Mouse (Mus musculus) heart, postnatal 25 days (tissue): ENCODE data around the gene Cpt1a. TPM values are rescaled to one million over a fixed set of nuclear protein-coding genes. Genes with fewer than 3 reads are reported as not detected.

Source experiments
- DNase-seq: peaks from one replicate; pipeline ENCODE4 v3.0.0; 2022; ENCODE audit warnings: low spot score
- intact Hi-C: fragments of 180-260 bp; cut with DNase I; formaldehyde crosslinking; loops from one replicate; pipeline ENCODE4 v1.15.1; 2025
- microRNA-seq: library from miRNA; unstranded; fragments of <30 nt; microRNA quantifications from one replicate; pipeline ENCODE4 v1.2.0, GENCODE M21; 2022
- total RNA-seq, 2 experiments: library from RNA; stranded (reverse); gene quantifications; 2 replicates each; pipeline ENCODE4 v1.2.3; 2021

Cpt1a gene
- total RNA-seq, 2 experiments from 2014 or later, result 60.2 to 60.5 TPM

DNA sequence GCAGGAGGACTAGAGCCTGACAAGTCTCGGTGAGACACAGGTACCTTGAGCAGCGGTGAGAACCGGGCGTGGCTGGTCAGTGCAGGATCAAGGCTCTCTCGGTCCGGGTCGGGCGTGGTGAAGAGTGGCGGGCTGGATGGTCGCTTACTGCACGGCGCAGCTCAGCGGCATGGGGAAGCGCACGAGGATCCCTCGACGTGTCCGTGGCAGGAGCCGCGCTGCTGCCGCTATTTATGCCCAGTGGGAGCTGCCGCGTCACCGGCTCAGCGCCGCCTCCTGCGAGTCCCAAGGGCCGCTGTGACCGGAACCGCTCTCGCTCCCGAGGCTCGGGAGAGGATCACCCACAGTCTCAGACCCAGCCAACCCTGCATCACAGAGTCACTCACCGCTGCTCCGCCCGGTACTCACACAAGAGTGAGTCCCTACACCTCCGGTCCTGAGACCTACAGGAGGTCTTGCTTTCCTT is 92.2 kb downstream of the Cpt1a start, which contains the start of gene Gal:
Gene Gal (minus strand): TSS at position 277 of the 466 bp plus-strand sequence.
- DNase-seq, result no peak
- intact Hi-C loops, result no loop called here

DNA sequence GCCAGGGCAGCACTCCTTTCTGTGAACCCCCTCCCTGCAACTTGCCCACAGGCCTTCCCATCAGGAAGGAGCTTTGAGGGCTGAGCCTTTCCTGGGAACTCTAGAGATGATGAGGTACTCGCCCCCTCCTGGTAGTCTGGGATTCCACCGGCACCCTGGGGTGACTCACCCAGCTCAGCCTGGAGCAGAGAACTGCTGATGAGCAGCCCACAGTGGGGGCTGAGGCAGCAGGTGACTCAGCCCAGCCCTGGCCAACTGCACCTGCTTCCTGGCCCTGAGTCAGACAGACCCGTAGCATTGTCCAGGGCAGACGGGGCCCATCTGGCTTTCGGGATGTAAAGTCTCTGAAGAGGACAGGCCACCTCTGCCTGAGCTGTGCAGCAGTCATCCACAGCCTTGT is 97.1 kb downstream of the Cpt1a start:
- intact Hi-C loops, result no loop called here
- DNase-seq, result no peak

DNA sequence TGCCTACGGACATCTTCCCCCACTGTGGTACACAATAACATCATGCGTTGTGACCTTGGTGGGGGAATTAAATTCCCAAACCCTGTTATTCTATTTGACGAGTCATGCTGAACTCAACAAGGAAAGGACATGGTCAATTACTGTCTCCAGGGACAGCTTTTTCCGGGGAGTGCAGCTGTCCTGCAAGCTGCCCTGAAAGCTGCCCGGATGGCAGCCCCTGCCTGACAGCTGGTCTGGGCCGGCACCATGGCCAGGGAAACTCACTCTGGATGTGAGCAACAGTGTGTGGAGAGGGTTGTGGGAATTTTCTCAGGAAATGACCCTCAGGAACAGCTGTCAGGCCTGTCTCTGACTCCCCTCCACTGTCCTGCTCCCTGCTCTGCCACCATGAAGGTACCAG is 100.4 kb downstream of the Cpt1a start:
- intact Hi-C loops, result no loop called here
- no peak for DNase-seq

DNA sequence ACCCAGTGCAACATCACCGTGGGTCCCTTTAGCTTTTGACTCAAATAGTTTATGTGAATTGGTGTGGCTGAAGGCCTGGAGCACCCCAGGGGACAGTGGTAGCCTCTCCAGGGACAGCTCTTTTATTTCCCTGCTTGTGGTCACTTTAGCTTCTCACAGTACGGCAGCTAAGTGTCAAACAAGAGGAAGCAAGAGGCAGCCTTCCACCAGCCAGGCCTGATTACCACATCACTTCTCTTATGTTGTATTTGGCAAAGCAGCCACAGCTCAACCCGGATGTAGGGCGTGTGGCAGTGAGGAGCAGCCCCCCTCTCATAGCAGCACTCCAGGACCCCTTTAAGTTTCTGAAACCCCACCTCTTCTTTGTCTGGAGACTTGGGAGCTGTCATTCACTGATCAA is 100.8 kb downstream of the Cpt1a start:
- no peak for DNase-seq
- intact Hi-C loops, result no loop called here

DNA sequence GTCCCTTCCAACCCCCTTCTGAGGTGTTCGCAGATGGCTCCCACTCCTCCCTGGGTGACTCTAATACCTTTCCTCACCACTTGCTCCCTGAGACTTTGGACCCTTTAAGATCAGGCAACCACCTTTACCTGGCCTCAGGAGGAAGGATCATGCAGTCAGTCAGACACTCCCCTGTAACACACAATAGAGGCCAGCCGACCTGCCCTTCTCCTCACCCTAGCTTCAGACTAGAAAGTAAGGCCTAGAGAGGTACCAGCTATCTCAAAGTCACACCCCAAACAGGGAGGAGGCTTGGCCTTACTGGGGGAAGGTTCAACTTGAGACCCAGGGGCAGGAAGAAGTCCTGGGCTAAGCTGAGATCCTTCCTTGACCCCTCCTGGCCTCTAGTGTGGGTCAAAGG is 102.1 kb downstream of the Cpt1a start:
- DNase-seq, result no peak
- intact Hi-C loops, result no loop called here

DNA sequence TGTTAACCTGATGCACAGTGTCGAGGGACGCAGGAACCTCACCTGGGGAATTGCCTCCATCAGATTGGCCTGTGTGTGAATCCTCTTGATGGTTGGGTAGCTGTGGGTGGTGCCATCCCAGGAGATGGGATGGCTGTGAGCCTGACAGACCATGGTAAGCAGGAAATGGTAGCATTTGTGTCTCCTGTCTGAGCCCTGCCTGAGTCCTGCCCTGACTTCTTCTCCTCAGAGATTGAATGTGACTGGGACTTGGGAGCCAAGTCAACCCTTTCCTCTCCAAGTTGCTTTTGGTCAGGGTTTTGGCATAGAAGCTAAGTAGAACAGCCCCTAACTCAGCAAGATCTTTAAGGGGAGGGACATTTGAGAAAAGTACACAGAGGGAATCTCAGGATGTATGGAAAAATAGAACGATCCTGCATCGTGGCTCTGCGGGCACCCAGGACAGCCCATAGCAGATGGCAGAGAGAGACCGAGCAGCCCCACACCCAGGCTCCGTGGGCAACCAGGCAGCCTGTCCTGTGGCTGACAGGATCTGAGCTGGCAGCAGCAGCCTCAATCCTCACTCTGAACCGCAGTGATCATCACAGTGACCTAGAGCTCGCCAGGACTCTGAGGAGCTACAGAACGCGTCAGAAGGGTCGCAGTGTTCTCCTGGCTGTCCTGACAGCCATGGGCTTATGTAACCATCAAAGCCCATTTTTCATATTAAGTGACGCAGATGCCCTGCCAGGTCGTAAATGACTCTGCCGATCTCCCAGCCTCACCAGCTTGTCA is 106.1 kb downstream of the Cpt1a start:
- no peak for DNase-seq
- intact Hi-C loops, result no loop called here

DNA sequence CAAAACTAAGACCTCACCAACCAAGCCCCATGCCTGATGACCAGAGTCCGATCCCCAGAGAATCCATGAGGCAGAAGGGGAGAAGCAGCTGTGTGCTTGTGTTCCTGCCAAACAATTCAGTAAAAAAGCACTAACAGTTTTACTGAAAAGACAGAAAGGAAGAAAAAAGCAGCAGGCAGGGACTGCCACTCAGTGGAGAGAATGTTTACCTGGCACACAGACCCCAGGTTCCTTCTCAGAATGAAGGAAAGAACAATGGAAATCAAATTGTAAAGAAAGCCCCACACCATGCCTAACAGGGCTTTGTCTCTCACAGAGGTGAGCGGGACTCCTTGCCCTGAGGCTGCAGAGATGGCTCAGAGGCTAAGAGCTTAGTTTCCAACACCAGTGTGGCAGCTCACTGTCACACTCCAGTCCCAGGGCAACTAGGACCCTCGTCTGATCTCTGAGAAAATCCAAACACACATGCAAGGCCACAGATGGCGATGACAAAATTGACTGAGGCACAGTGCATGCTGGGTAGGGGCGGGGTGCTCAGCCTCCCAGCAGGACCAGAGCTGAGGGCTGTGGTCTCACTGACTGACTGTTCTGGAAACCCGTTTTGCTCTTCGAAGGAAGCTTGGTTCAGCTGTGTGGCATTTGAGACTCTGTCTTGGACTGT is 107.2 kb downstream of the Cpt1a start:
- DNase-seq, result no peak
- intact Hi-C loops, result no loop called here

DNA sequence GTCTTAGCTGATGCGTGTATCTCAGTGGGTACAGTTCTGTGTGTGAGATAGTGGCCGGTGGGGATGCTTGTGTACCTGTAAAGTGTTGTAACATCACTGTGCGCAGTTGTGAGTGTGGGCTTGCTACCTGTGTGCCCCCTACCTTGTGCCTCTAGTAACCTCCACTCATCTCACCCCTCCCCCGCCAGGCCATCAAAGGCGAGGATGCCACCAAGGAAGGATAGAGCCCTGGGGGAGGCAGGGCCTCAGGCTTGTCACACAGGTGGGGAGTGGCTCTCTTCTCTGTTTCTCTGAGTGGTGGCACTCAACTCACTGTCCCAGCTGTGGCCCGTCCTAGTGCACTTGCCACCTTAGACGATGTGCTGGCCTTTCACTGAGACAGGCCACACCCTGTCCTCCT is 108.9 kb downstream of the Cpt1a start:
- DNase-seq, result no peak
- intact Hi-C loops, result no loop called here

DNA sequence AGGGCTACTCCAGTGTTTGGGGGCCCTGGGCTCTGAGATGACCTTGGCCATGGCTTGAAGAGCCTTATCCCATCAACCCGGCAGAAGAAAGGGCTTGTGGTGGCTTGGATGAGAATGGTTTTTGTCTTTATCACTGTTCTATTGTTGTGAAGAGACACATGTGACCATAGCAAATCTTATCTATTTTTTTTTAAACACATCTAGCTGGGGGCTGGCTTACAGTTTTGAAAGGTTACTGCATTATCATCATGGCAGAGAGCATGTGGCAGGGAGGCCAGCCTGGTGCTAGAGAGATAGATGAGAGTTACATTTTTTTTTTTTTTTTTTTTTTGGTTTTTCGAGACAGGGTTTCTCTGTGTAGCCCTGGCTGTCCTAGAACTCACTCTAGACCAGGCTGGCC is 109.8 kb downstream of the Cpt1a start:
- DNase-seq, result no peak
- intact Hi-C loops, result no loop called here

DNA sequence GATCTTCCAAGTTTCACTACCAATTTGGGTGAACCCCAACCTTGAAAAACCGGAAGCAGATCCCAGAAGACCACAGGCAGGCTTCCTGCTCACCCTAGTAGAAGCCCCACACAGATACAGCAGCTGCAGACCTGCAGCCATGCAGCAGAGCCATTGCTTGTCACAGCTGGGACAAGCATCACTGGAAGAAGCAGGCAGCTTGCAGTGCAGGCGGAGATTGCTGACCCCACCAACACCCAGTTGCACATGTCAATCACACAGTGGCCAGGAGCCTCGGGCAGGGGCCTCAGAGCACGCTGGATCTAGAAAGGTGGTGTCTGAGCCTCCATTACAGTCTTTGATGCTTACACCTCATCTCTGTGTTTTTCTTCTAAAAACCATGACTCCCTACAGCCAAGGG is 112.0 kb downstream of the Cpt1a start:
- intact Hi-C loops, result no loop called here
- DNase-seq, result no peak

DNA sequence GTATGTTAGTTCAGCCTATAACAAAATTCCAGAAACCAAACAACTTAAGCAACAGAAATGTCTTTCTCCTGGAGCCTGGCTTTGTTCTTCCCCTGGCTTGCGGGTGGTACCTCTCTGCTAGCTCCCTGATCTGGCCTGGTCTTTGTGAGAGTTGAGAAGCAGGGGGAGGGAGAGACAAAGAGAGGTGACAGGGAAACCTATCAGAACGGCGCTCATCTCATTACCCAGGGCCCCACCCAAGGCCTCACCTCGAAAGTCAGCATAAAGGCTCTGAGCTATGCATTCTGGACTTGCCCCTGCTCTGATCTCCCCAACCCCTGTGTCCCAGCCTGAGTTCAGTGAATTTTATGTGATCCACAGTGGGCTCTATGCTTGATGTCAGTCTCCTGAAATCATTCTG is 112.5 kb downstream of the Cpt1a start:
- DNase-seq, result no peak
- intact Hi-C loops, result no loop called here

Small RNA genes within 50 kb of the gene (microRNA-seq; reads per million reads assigned to microRNA genes)
- gene Mir6984, result not detected

Other genes starting within 250 kb of the Cpt1a start
- 10 to 100 TPM; 93.9 to 96.1 TPM for gene Mrpl21, start 39.4 kb upstream of the Cpt1a start, total RNA-seq
- 1 to 10 TPM; 2.4 to 2.8 TPM for gene Ighmbp2, start 39.3 kb upstream of the Cpt1a start, total RNA-seq
- gene Tesmin, start 66.5 kb downstream of the Cpt1a start, total RNA-seq, result 1 to 10 TPM; 3.9 to 4.2 TPM
- not detected for gene Gal, start 92.2 kb downstream of the Cpt1a start, total RNA-seq